Mouse (Mus musculus) MEL (cell line): ENCODE results near the gene Tmem269. TPM values are rescaled to one million over a fixed set of nuclear protein-coding genes. Genes with fewer than 3 reads are reported as not detected.

ENCODE experiments used
- DNase-seq: peaks from one replicate; pipeline ENCODE4 v3.0.0; 2011; ENCODE audit warnings: low read depth, low spot score
- H3K27ac ChIP-seq: 2 replicates; pipeline ENCODE4 v1.5.1; 2012; ENCODE audit warnings: low read depth, mild to moderate bottlenecking, control low read depth, low read length, moderate library complexity; ENCODE audit not compliant: control insufficient read depth
- H3K27me3 ChIP-seq, 2 experiments: fragments of 150-350 bp in 1 of 2; sonication (generic) in 1 of 2; 2 replicates each; pipeline ENCODE4 v1.6.1; 2012; ENCODE audit warnings: low read length in 2 of 2, mild to moderate bottlenecking in 2 of 2, improper control_type of control experiment in 1 of 2, moderate library complexity in 1 of 2; ENCODE audit not compliant: insufficient read depth in 2 of 2, control insufficient read depth in 1 of 2
- H3K36me3 ChIP-seq, 2 experiments: 2 replicates each; pipeline ENCODE4 v1.6.1; 2012 to 2014; ENCODE audit warnings: low read length in 2 of 2, improper control_type of control experiment in 1 of 2, inconsistent platforms in 1 of 2, mild to moderate bottlenecking in 1 of 2; ENCODE audit not compliant: insufficient read depth in 2 of 2, control insufficient read depth in 1 of 2
- H3K4me1 ChIP-seq, 2 experiments: fragments of 150-350 bp in 1 of 2; sonication (generic) in 1 of 2; 2 replicates each; pipeline ENCODE4 v1.6.1; 2012; ENCODE audit warnings: low read length in 2 of 2, improper control_type of control experiment in 1 of 2, mild to moderate bottlenecking in 1 of 2; ENCODE audit not compliant: insufficient read depth in 2 of 2, control insufficient read depth in 1 of 2
- H3K4me3 ChIP-seq, 2 experiments: fragments of 150-350 bp in 1 of 2; sonication (generic) in 1 of 2; 2 replicates each; pipeline ENCODE4 v1.5.1; 2012; ENCODE audit warnings: low read depth in 2 of 2, low read length in 2 of 2, mild to moderate bottlenecking in 2 of 2, moderate library complexity in 2 of 2, control low read depth in 1 of 2, improper control_type of control experiment in 1 of 2; ENCODE audit not compliant: control insufficient read depth in 1 of 2, insufficient read depth in 1 of 2
- H3K79me2 ChIP-seq: 2 replicates; pipeline ENCODE4 v1.6.1; 2012; ENCODE audit warnings: mild to moderate bottlenecking, low read length, moderate library complexity; ENCODE audit not compliant: control insufficient read depth, poor library complexity, insufficient read depth
- H3K9ac ChIP-seq: 2 replicates; pipeline ENCODE4 v1.6.1; 2012; ENCODE audit warnings: low read depth, mild to moderate bottlenecking, control low read depth, low read length, moderate library complexity; ENCODE audit not compliant: control insufficient read depth, poor library complexity, severe bottlenecking
- H3K9me3 ChIP-seq: fragments of 150-350 bp; sonication (generic); replicated peaks from 2 replicates; pipeline ENCODE4 v1.6.1; 2012; ENCODE audit warnings: mild to moderate bottlenecking, low read length, improper control_type of control experiment, moderate library complexity; ENCODE audit not compliant: insufficient read depth
- BHLHE40 ChIP-seq: IDR thresholded peaks from 2 replicates; pipeline ENCODE4 v1.6.1; 2012; ENCODE audit warnings: low read depth, mild to moderate bottlenecking, inconsistent platforms, low read length, improper control_type of control experiment, borderline replicate concordance
- CHD1 ChIP-seq: IDR thresholded peaks from 2 replicates; pipeline ENCODE4 v1.6.1; 2012; ENCODE audit warnings: low read depth, mild to moderate bottlenecking, inconsistent platforms, low read length, improper control_type of control experiment
- CHD2 ChIP-seq: IDR thresholded peaks from 2 replicates; pipeline ENCODE4 v1.6.1; 2011; ENCODE audit warnings: low read length, improper control_type of control experiment
- CTCF ChIP-seq, 3 experiments: IDR thresholded peaks in 2 of 3; conservative IDR thresholded peaks in 1 of 3; 2 replicates each; pipeline ENCODE4 v1.5.1; 2011 to 2012; ENCODE audit warnings: low read length in 3 of 3, low read depth in 2 of 3, mild to moderate bottlenecking in 2 of 3, improper control_type of control experiment in 1 of 3, inconsistent platforms in 1 of 3, mixed read lengths in 1 of 3, moderate library complexity in 1 of 3; ENCODE audit not compliant: control insufficient read depth in 1 of 3, insufficient read depth in 1 of 3, poor library complexity in 1 of 3, severe bottlenecking in 1 of 3
- E2F4 ChIP-seq: IDR thresholded peaks from 2 replicates; pipeline ENCODE4 v1.6.1; 2011; ENCODE audit warnings: low read depth, low read length, improper control_type of control experiment, borderline replicate concordance
- EP300 ChIP-seq, 2 experiments: IDR thresholded peaks; 2 replicates each; pipeline ENCODE4 v1.6.1; 2011; ENCODE audit warnings: improper control_type of control experiment in 2 of 2, low read length in 2 of 2, low read depth in 1 of 2, mild to moderate bottlenecking in 1 of 2
- ETS1 ChIP-seq: IDR thresholded peaks from 2 replicates; pipeline ENCODE4 v1.6.1; 2012; ENCODE audit warnings: low read depth, mild to moderate bottlenecking, inconsistent platforms, low read length, improper control_type of control experiment, moderate library complexity
- GABPA ChIP-seq: IDR thresholded peaks from 2 replicates; pipeline ENCODE4 v1.6.1; 2012; ENCODE audit warnings: low read depth, mild to moderate bottlenecking, inconsistent platforms, low read length, improper control_type of control experiment, moderate library complexity
- GATA1 ChIP-seq: IDR thresholded peaks from 2 replicates; pipeline ENCODE4 v1.6.1; 2011; ENCODE audit warnings: low read depth, low read length, improper control_type of control experiment
- JUND ChIP-seq: IDR thresholded peaks from 2 replicates; pipeline ENCODE4 v1.6.1; 2011; ENCODE audit warnings: low read depth, mild to moderate bottlenecking, improper control_type of control experiment, low read length
- KAT2A ChIP-seq: conservative IDR thresholded peaks from 2 replicates; pipeline ENCODE4 v1.6.1; 2012; ENCODE audit warnings: low read depth, low read length, improper control_type of control experiment, inconsistent platforms
- MAFK ChIP-seq: IDR thresholded peaks from 2 replicates; pipeline ENCODE4 v1.6.1; 2011; ENCODE audit warnings: low read depth, mild to moderate bottlenecking, low read length, improper control_type of control experiment, borderline replicate concordance
- MAZ ChIP-seq: IDR thresholded peaks from 2 replicates; pipeline ENCODE4 v1.6.1; 2012; ENCODE audit warnings: low read depth, mild to moderate bottlenecking, inconsistent platforms, low read length, improper control_type of control experiment
- NELFE ChIP-seq: IDR thresholded peaks from 2 replicates; pipeline ENCODE4 v1.6.1; 2011; ENCODE audit warnings: low read depth, low read length, improper control_type of control experiment
- POLR2AphosphoS2 ChIP-seq: IDR thresholded peaks from 2 replicates; pipeline ENCODE4 v1.6.1; 2011; ENCODE audit warnings: low read length, improper control_type of control experiment
- RCOR1 ChIP-seq: IDR thresholded peaks from 2 replicates; pipeline ENCODE4 v1.6.1; 2012; ENCODE audit warnings: low read depth, mild to moderate bottlenecking, inconsistent platforms, low read length, improper control_type of control experiment
- SIN3A ChIP-seq: IDR thresholded peaks from 2 replicates; pipeline ENCODE4 v1.6.1; 2012; ENCODE audit warnings: low read length, improper control_type of control experiment, inconsistent platforms
- SMC3 ChIP-seq: IDR thresholded peaks from 2 replicates; pipeline ENCODE4 v1.6.1; 2011; ENCODE audit warnings: low read depth, low read length, improper control_type of control experiment
- TAL1 ChIP-seq: IDR thresholded peaks from 2 replicates; pipeline ENCODE4 v1.6.1; 2012; ENCODE audit warnings: mild to moderate bottlenecking, inconsistent platforms, low read length, moderate library complexity, mixed read lengths
- TBP ChIP-seq: IDR thresholded peaks from 2 replicates; pipeline ENCODE4 v1.8.0; 2011; ENCODE audit warnings: low read depth, low read length, improper control_type of control experiment
- TCF12 ChIP-seq: IDR thresholded peaks from 2 replicates; pipeline ENCODE4 v1.6.1; 2014; ENCODE audit warnings: low read depth, mild to moderate bottlenecking, inconsistent platforms, low read length, improper control_type of control experiment, moderate library complexity
- USF1 ChIP-seq: IDR thresholded peaks from 2 replicates; pipeline ENCODE4 v1.6.1; 2014; ENCODE audit warnings: low read depth, mild to moderate bottlenecking, inconsistent platforms, low read length, improper control_type of control experiment, moderate library complexity
- USF2 ChIP-seq, 2 experiments: IDR thresholded peaks; 2 replicates each; pipeline ENCODE4 v1.6.1; 2011 to 2012; ENCODE audit warnings: improper control_type of control experiment in 2 of 2, low read length in 2 of 2, borderline replicate concordance in 1 of 2, inconsistent platforms in 1 of 2, low read depth in 1 of 2, mild to moderate bottlenecking in 1 of 2; ENCODE audit not compliant: insufficient read depth in 1 of 2
- ZC3H11A ChIP-seq: IDR thresholded peaks from 2 replicates; pipeline ENCODE4 v1.6.1; 2012; ENCODE audit warnings: low read depth, mild to moderate bottlenecking, inconsistent platforms, low read length, improper control_type of control experiment
- ZKSCAN1 ChIP-seq: IDR thresholded peaks from 2 replicates; pipeline ENCODE4 v1.6.1; 2012; ENCODE audit warnings: low read depth, mild to moderate bottlenecking, inconsistent platforms, low read length, improper control_type of control experiment, moderate library complexity
- ZMIZ1 ChIP-seq: IDR thresholded peaks from 2 replicates; pipeline ENCODE4 v1.6.1; 2012; ENCODE audit warnings: low read depth, mild to moderate bottlenecking, inconsistent platforms, low read length, improper control_type of control experiment, moderate library complexity
- ZNF384 ChIP-seq: IDR thresholded peaks from 2 replicates; pipeline ENCODE4 v1.6.1; 2012; ENCODE audit warnings: low read depth, mild to moderate bottlenecking, inconsistent platforms, low read length, improper control_type of control experiment
- polyA plus RNA-seq, 2 experiments: library from polyadenylated mRNA; stranded (reverse) in 1 of 2; unstranded in 1 of 2; fragments of >175 nt in 1 of 2; fragments of >200 nt in 1 of 2; gene quantifications; 2 replicates each; pipeline versions ENCODE4 v1.2.1 to v1.2.4; 2012; ENCODE audit warnings: low replicate concordance in 2 of 2, low read depth in 1 of 2; ENCODE audit not compliant: insufficient read length in 2 of 2, insufficient read depth in 1 of 2, missing spikeins in 1 of 2
- total RNA-seq: library from RNA; depleted of rRNA; stranded (reverse); fragments of 300-350 nt; gene quantifications from 2 replicates; pipeline ENCODE4 v1.2.3, GENCODE M21; 2012

The Tmem269 gene
- total and polyA plus RNA-seq, 3 experiments: 0.07 TPM; not detected in 2

- peaks cover 3 to 13% of the 10 kb centered on the region in 2 experiments; a peak in 3 of 4 replicates for H3K4me1 ChIP-seq
- 0 out of 2 replicates have a peak overlapping the region, but pooled peaks have one; percentile 16 for H3K9ac ChIP-seq
- peak overlapping the region; percentile 13 to 41; a peak in 3 of 4 replicates for H3K4me3 ChIP-seq
- H3K9me3 ChIP-seq: no peaks in the 10 kb centered on the region
- H3K27ac ChIP-seq: peak overlapping the region; percentile 31
- no peak for TF ChIP-seq CTCF (IDR thresholded peaks at IDR 0.05 in 2 of 3, conservative IDR thresholded peaks at IDR 0.05 in 1 of 3; ENCODE audit: control insufficient read depth in 1 of 3, insufficient read depth in 1 of 3, low read depth in 2 of 3, low read length in 3 of 3, poor library complexity in 1 of 3, severe bottlenecking in 1 of 3)
- TF ChIP-seq SMC3: no peak
- TF ChIP-seq KAT2A: no peak
- no peak for TF ChIP-seq GABPA
- TF ChIP-seq ZMIZ1: no peak
- peak; percentile 53 to 67; a peak in 3 of 4 replicates for TF ChIP-seq EP300 (IDR thresholded peaks at IDR 0.05; ENCODE audit: low read depth in 1 of 2, low read length in 2 of 2)
- TF ChIP-seq USF2 (IDR thresholded peaks at IDR 0.05; ENCODE audit: borderline replicate concordance in 1 of 2, insufficient read depth in 1 of 2, low read depth in 1 of 2, low read length in 2 of 2): no peak
- TF ChIP-seq CHD2: no peak
- TF ChIP-seq USF1: no peak
- 0 out of 2 replicates have a peak, but pooled peaks have one; percentile 23 for TF ChIP-seq ETS1
- TF ChIP-seq POLR2AphosphoS2: no peak
- no peak for TF ChIP-seq NELFE
- TF ChIP-seq JUND: no peak
- TF ChIP-seq MAZ: no peak
- TF ChIP-seq RCOR1: no peak
- TF ChIP-seq CHD1: no peak
- TF ChIP-seq BHLHE40: no peak
- peak; percentile 81 for TF ChIP-seq ZNF384
- peak; percentile 66 for TF ChIP-seq GATA1
- TF ChIP-seq SIN3A: peak; percentile 51
- peak; percentile 62 for TF ChIP-seq TCF12
- TF ChIP-seq TBP: no peak
- peak; percentile 77 for TF ChIP-seq TAL1
- no peak for TF ChIP-seq MAFK
- TF ChIP-seq ZKSCAN1: no peak
- TF ChIP-seq E2F4: no peak
- TF ChIP-seq ZC3H11A: no peak
- DNase-seq: peak; percentile 76
- H3K36me3 ChIP-seq: peaks cover 0 to 15% of the 10 kb centered on the region in 2 experiments; a peak in 2 of 4 replicates
- H3K27me3 ChIP-seq: no peaks in the 10 kb centered on the region
- H3K79me2 ChIP-seq: no peaks in the 10 kb centered on the region
Observed at GRCm38 (mm10) chr4:119165916-119166315, 52.1 kb downstream of the Tmem269 start.
